Mouse (Mus musculus) heart, adult 18-20 months (tissue): ENCODE data around the gene Hist1h3g. TPM values are rescaled to one million over a fixed set of nuclear protein-coding genes. Genes with fewer than 3 reads are reported as not detected.
"Not testable (repeated sequence)": the region's sequence is repeated elsewhere in the genome, so short reads cannot be mapped to it uniquely, and the experiment has no call there.

Experiments
- DNase-seq, 2 experiments: peaks; one replicate each; pipeline ENCODE4 v3.0.0; 2021 to 2022; ENCODE audit warnings: mixed read lengths in 1 of 2
- total RNA-seq, 2 experiments: library from RNA; stranded (reverse); gene quantifications; 2 replicates each; pipeline ENCODE4 v1.2.3; 2021

Gene Hist1h3g
- total RNA-seq, 2 experiments from 2014 or later: 3.1 TPM

GRCm38 (mm10) chr13:23560699-23561098 lies 25.5 kb downstream of the Hist1h3g start:
- DNase-seq: not testable (repeated sequence)

- not testable (repeated sequence) for DNase-seq
These were observed 26.3 kb downstream of the Hist1h3g start for GRCm38 (mm10) chr13:23561531-23561882.

GRCm38 (mm10) chr13:23561883-23562659 lies 26.8 kb downstream of the Hist1h3g start, which contains the start of gene Hist1h3e:
Hist1h3e (minus strand) TSS chr13:23562369.
- peak; percentile 95 for DNase-seq

- peak in 1 of 2 experiments; percentile 51 for DNase-seq
These were observed 27.7 kb downstream of the Hist1h3g start for GRCm38 (mm10) chr13:23562699-23563462.

- no peak for DNase-seq
These were observed 29.3 kb downstream of the Hist1h3g start for GRCm38 (mm10) chr13:23564482-23564881.

GRCm38 (mm10) chr13:23570261-23571021 lies 35.2 kb downstream of the Hist1h3g start:
- not testable (repeated sequence) for DNase-seq

- peak; percentile 81 to 82 for DNase-seq
These were observed 35.8 kb downstream of the Hist1h3g start, which contains the start of the genes Hist1h2ae and Hist1h2bg for GRCm38 (mm10) chr13:23571022-23571503. Hist1h2ae (minus strand) TSS chr13:23571220. Hist1h2bg (plus strand) TSS chr13:23571396.

- DNase-seq: not testable (repeated sequence)
These were observed 36.4 kb downstream of the Hist1h3g start for GRCm38 (mm10) chr13:23571504-23572217.

GRCm38 (mm10) chr13:23572218-23573033 lies 37.2 kb downstream of the Hist1h3g start:
- DNase-seq: no peak

- DNase-seq: not testable (repeated sequence)
These were observed 38.0 kb downstream of the Hist1h3g start for GRCm38 (mm10) chr13:23573034-23573897.

GRCm38 (mm10) chr13:23573898-23574524 lies 38.8 kb downstream of the Hist1h3g start, which contains the start of the genes Hist1h2bf and Hist1h2ad:
Hist1h2bf (minus strand) TSS chr13:23574196.
Hist1h2ad (plus strand) TSS chr13:23574381.
- DNase-seq: peak; percentile 82 to 91

GRCm38 (mm10) chr13:23574546-23575170 lies 39.4 kb downstream of the Hist1h3g start:
- DNase-seq: not testable (repeated sequence)

GRCm38 (mm10) chr13:23575271-23575851 lies 40.1 kb downstream of the Hist1h3g start, which contains the start of gene Hist1h3d:
Hist1h3d (plus strand) TSS chr13:23575763.
- peak; percentile 66 to 68 for DNase-seq

- DNase-seq: not testable (repeated sequence)
These were observed 40.7 kb downstream of the Hist1h3g start for GRCm38 (mm10) chr13:23575864-23576313.

GRCm38 (mm10) chr13:23576351-23576881 lies 41.2 kb downstream of the Hist1h3g start:
- no peak for DNase-seq

- no peak for DNase-seq
These were observed 41.9 kb downstream of the Hist1h3g start for GRCm38 (mm10) chr13:23576906-23577639.

- no peak for DNase-seq
These were observed 42.6 kb downstream of the Hist1h3g start for GRCm38 (mm10) chr13:23577835-23578234.
